Mouse (Mus musculus) liver, embryonic 13.5 days (tissue): ENCODE results near the gene Cyb561d1. TPM values are rescaled to one million over a fixed set of nuclear protein-coding genes. Genes with fewer than 3 reads are reported as not detected.
A peak's percentile ranks its signal among the peaks of the same experiment; 100 is the strongest.

Experiments
- ATAC-seq: fragments of 200-750 bp; cut with Nextera tagmentation; 2 replicates; pipeline ENCODE4 v1.8.0; 2017; ENCODE audit warnings: low read depth, mild to moderate bottlenecking, moderate number of reproducible peaks, moderate library complexity
- DNase-seq: peaks from one replicate; pipeline ENCODE4 v3.0.0; 2022
- H3K27ac ChIP-seq: fragments of 300-500 bp; sonication (generic); 2 replicates; pipeline ENCODE4 v1.5.1; 2015; ENCODE audit warnings: moderate library complexity, mild to moderate bottlenecking, inconsistent platforms
- H3K27me3 ChIP-seq: fragments of 300-500 bp; sonication (generic); 2 replicates; pipeline ENCODE4 v1.6.1; 2015; ENCODE audit warnings: mild to moderate bottlenecking, inconsistent platforms
- H3K36me3 ChIP-seq: fragments of 300-500 bp; sonication (generic); 2 replicates; pipeline ENCODE4 v1.6.1; 2015; ENCODE audit warnings: mild to moderate bottlenecking, inconsistent platforms
- H3K4me1 ChIP-seq: fragments of 300-500 bp; sonication (generic); replicated peaks from 2 replicates; pipeline ENCODE4 v1.6.1; 2015; ENCODE audit warnings: inconsistent platforms
- H3K4me2 ChIP-seq: fragments of 300-500 bp; sonication (generic); 2 replicates; pipeline ENCODE4 v1.6.1; 2015; ENCODE audit warnings: inconsistent platforms, mild to moderate bottlenecking, moderate library complexity
- H3K4me3 ChIP-seq: fragments of 300-500 bp; sonication (generic); replicated peaks from 2 replicates; pipeline ENCODE4 v1.5.1; 2015; ENCODE audit warnings: mild to moderate bottlenecking, inconsistent platforms
- H3K9ac ChIP-seq: fragments of 300-500 bp; sonication (generic); 2 replicates; pipeline ENCODE4 v1.6.1; 2015; ENCODE audit warnings: mild to moderate bottlenecking, inconsistent platforms
- H3K9me3 ChIP-seq: fragments of 300-500 bp; sonication (generic); replicated peaks from 2 replicates; pipeline ENCODE4 v1.6.1; 2016; ENCODE audit warnings: inconsistent platforms
- WGBS: fragments of 180-500 bp; shearing (Covaris S2); methylation state at CpG from one replicate; pipeline ENCODE4 v1.1.7; 2015; ENCODE audit not compliant: insufficient replicate concordance; 5-methylcytosine and 5-hydroxymethylcytosine counted together
- polyA plus RNA-seq: library from polyadenylated mRNA; unstranded; fragments of >200 nt; fragmentation: Nextera tagmentation; extraction: Ambion mirVana; gene quantifications from 2 replicates; pipeline ENCODE4 v1.2.1, GENCODE M21; 2015

The Cyb561d1 gene
- polyA plus RNA-seq, 1 experiment from 2014 or later = 1.7 TPM

DNA sequence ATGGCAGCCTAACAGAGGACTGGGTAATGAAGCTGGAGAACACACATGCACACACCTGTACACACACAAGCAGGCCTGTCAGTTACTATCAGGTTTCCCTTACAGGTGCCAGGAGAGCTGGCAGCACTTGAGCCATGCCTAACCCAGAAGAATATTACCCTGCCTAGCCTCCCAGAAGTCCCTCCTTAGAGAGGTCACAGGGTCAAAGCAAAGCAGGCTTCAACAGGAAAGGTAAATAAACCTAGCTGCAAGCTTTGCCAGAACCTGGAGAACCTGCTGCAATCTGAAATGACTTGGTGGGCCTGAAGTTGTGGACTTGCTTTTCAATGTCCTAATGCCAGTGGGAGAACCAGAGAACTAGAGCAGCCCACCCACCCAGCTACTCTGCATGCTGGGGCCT, 1.5 kb upstream of the Cyb561d1 start:
- Histone ChIP-seq H3K27ac (peak overlapping the region; percentile 23; the same call in 1 of the 2 replicates), H3K4me3 (no peak overlapping the region), H3K27me3 (no peaks in the 10 kb centered on the region), H3K9ac (peak overlapping the region; percentile 10; the same call in 1 of the 2 replicates), H3K4me1 (peaks cover 44% of the 10 kb centered on the region), H3K9me3 (no peaks in the 10 kb centered on the region), H3K4me2 (no peak overlapping the region), H3K36me3 (peaks cover 41% of the 10 kb centered on the region)
- ATAC-seq (no peak), DNase-seq (no peak)

DNA sequence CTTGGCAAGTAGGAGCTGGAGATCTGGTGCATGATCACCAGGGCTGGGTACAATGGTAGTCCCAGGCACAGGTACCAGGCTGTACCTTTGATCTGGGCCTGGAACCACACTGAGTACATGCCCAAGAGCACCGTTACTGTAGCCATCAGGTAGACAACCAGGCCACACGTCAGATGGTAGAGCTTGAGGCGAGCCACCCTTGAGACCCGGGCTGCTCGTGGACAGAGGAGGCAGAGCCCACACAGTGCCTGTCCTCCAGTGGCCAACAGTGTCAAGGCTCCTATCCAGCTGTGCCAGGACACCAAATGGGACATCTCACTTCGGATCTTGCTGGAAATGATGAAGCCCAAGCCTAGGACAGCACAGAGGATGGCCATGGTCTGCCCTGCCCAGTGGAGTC, 1.8 kb downstream of the Cyb561d1 start:
- ATAC-seq (no peak), DNase-seq (no peak)
- Histone ChIP-seq H3K4me1 (peaks cover 60% of the 10 kb centered on the region), H3K4me3 (peak overlapping the region; percentile 80), H3K27me3 (no peaks in the 10 kb centered on the region), H3K9ac (peak overlapping the region; percentile 75; the same call in 1 of the 2 replicates), H3K36me3 (peaks cover 17% of the 10 kb centered on the region), H3K27ac (peak overlapping the region; percentile 88; the same call in 1 of the 2 replicates), H3K9me3 (no peaks in the 10 kb centered on the region), H3K4me2 (peak overlapping the region; percentile 84)
- 87% methylated on average over 6 of the region's 6 CpGs for WGBS

DNA sequence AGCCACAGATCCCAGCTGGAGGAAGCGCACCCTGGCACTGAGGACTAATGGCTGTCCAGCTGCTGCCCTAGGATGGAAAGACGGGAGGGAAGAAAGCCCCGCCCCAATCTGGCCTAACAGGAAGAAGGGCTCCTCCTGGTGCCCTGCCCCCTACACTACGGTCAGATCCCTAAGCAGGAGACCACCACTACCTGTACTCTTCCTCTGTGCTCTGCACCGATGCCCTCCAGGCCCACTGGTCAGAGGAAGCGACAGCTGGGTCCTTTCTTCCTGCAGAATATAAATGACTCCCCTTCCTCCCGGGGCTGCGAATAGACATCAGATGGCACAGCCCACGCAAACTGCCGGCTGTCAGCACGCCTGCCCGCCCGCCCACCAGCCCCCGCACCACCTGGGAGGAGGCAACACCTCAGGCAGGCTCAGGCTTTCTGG, 3.9 kb downstream of the Cyb561d1 start:
- Histone ChIP-seq H3K27ac (no peak overlapping the region), H3K36me3 (peaks cover 4% of the 10 kb centered on the region; the same call in 1 of the 2 replicates), H3K27me3 (no peaks in the 10 kb centered on the region), H3K4me1 (peaks cover 58% of the 10 kb centered on the region), H3K4me3 (no peak overlapping the region), H3K9ac (no peak overlapping the region), H3K4me2 (no peak overlapping the region), H3K9me3 (no peaks in the 10 kb centered on the region)
- WGBS = 48% methylated on average over 14 of the region's 14 CpGs
- DNase-seq (no peak), ATAC-seq (no peak)

DNA sequence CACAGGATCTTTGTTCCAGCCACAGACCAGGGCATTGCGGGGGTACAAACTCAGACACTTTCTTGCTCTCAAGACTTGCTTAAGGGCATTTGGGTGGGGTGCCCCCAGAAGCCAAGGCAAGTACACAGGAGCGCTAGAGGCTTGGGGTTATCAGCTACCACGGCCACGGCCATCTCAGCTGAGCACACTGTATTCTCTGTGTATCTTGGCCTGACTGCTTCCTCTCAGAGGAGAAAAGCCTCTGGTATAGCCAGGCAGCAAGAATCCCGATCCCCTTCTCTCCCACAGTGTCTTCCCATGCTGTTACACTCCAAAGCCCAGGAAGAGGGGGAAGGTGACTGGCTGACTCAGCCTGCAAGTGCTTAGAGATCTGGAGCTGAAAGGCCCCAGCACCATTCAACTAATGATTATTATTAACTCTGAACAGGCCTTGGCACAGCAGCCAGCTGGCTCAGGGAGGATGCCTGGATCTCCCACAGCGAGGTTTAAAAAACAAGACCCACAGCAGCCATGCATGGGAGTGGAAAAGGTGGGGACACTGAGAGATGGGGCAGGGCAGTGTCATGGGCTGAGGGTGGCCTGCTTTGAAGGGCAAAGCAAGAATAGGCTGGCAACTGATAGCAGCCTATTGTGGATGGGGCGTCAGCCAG, 4.9 kb downstream of the Cyb561d1 start:
- no peaks in the 10 kb centered on the region for H3K9me3 ChIP-seq
- 42% methylated on average over 7 of the region's 7 CpGs for WGBS

DNA sequence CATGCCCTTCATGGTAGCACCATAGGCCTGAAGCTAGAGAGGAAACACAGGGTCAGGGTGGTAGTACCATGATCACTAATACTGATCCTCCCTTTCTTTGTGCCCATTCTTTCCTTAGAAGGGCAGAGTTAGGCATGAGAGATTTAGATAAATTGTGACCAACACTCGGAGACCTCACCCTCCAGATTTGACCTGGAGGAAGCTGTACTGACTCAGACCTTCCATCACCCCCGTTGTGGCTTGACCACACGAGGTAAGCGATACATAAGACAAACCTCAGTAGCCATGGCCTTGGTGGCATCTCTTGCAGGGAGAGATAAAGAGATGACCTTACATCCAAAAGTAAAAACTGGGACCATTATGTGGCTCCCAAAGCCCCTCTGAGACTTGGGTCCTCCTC, 5.7 kb downstream of the Cyb561d1 start:
- H3K27me3 ChIP-seq = no peaks in the 10 kb centered on the region
- ATAC-seq = no peak
- H3K36me3 ChIP-seq = peaks cover 4% of the 10 kb centered on the region; the same call in 1 of the 2 replicates
- H3K9me3 ChIP-seq = no peaks in the 10 kb centered on the region
- H3K9ac ChIP-seq = no peak overlapping the region
- no peak overlapping the region for H3K4me2 ChIP-seq
- H3K27ac ChIP-seq = no peak overlapping the region
- 53% methylated on average over 4 of the region's 4 CpGs for WGBS
- no peak for DNase-seq
- H3K4me3 ChIP-seq = no peak overlapping the region
- peaks cover 49% of the 10 kb centered on the region for H3K4me1 ChIP-seq

More for the DNA sequence above, 4.9 kb downstream of the Cyb561d1 start:
- Histone ChIP-seq H3K4me3 (no peak overlapping the region), H3K27ac (peak overlapping the region; percentile 29), H3K9ac (no peak overlapping the region), H3K27me3 (no peaks in the 10 kb centered on the region), H3K4me1 (peaks cover 52% of the 10 kb centered on the region), H3K36me3 (peaks cover 4% of the 10 kb centered on the region; the same call in 1 of the 2 replicates), H3K4me2 (no peak overlapping the region)
- DNase-seq (no peak), ATAC-seq (no peak)

DNA sequence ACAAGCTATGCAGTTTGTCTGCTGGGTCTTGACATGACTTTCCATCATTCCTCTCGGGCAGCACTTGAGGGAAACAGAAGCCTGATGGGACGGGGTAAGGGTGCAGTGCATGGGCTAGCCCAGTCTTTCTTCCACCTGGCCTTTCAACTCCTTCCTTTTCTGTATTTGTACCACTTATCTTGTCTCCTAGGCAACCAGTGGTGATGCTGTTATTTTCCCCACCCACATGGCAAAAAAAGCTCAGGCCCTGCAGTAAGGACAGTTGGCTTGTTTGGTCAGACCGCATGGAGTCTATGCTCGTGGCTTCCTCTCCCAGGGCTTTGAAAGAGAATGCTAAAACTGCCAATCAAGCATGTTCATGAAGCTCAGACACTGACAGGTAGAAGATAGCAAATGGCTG, 7.3 kb downstream of the Cyb561d1 start:
- ATAC-seq (no peak), DNase-seq (no peak)
- Histone ChIP-seq H3K27me3 (peaks cover 10% of the 10 kb centered on the region), H3K4me2 (no peak overlapping the region), H3K9me3 (no peaks in the 10 kb centered on the region), H3K4me3 (no peak overlapping the region), H3K36me3 (peaks cover 4% of the 10 kb centered on the region; the same call in 1 of the 2 replicates), H3K9ac (no peak overlapping the region), H3K4me1 (peaks cover 37% of the 10 kb centered on the region), H3K27ac (no peak overlapping the region)
- 62% methylated on average over 4 of the region's 4 CpGs for WGBS

DNA sequence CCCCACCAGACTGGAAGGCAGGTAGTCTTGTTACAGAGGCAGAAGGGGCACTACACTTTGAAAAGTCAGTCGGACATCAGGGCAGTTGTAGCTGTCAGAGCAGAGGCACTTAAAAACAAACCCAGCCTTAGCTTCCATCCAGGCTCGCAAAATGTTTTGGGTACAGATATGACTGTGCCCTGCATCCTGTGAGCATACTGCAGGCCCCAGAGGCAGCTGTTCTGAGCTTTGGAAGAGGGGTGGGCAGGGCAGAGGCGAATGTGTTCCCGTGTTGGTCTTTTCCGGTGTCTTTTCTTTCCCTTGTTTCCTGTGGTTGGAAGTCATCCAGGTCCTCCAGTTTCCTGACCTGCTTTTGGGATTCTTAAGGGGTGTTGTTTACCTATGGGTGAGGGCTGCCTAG, 11.1 kb downstream of the Cyb561d1 start:
- Histone ChIP-seq H3K4me3 (no peak overlapping the region), H3K36me3 (no peaks in the 10 kb centered on the region), H3K27ac (no peak overlapping the region), H3K9ac (no peak overlapping the region), H3K9me3 (no peaks in the 10 kb centered on the region), H3K4me1 (peaks cover 24% of the 10 kb centered on the region), H3K4me2 (no peak overlapping the region), H3K27me3 (peaks cover 48% of the 10 kb centered on the region)
- DNase-seq (no peak), ATAC-seq (no peak)
- 41% methylated on average over 5 of the region's 5 CpGs for WGBS

DNA sequence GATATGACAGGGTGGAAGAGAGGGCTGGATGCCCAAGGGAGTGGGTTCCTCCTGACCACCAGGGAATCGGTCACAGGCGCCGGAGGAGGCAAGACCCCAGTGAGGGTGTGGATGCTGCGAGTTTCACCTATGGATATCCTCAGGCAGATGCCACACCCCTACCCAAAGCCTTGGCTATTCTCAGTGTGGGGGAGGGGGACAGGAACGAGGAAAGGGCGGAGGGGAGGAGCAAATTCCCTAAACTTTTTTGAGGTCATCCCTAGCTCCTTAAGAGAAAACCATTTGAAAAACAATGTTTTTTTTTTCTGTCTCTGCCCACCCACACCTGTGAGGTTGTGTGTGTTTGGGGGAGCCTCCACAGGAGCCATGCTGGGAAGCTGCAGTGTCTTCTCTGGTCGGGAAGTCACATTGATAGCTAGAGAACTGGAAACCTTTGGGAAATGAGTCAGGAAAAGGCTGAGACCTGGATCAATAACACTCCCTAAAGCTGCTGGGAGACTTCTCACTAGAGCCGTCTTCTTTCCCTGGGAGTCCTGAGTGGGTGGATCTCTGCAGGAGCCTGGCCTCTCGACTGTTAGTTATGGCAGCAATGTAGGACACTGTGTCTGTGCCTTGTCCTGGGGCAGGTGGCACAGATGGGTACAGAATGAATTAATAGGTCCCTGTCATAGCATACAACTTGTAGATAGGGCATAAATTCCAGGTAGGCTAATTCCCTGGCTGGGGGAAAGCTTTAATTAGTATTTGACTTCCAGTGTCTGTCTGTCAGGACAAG, 12.1 kb downstream of the Cyb561d1 start:
- Histone ChIP-seq H3K4me2 (no peak overlapping the region), H3K27ac (no peak overlapping the region), H3K4me1 (peaks cover 22% of the 10 kb centered on the region), H3K36me3 (no peaks in the 10 kb centered on the region), H3K4me3 (no peak overlapping the region), H3K9ac (no peak overlapping the region), H3K9me3 (no peaks in the 10 kb centered on the region), H3K27me3 (peaks cover 56% of the 10 kb centered on the region)
- 55% methylated on average over 9 of the region's 9 CpGs for WGBS
- ATAC-seq (no peak), DNase-seq (no peak)

DNA sequence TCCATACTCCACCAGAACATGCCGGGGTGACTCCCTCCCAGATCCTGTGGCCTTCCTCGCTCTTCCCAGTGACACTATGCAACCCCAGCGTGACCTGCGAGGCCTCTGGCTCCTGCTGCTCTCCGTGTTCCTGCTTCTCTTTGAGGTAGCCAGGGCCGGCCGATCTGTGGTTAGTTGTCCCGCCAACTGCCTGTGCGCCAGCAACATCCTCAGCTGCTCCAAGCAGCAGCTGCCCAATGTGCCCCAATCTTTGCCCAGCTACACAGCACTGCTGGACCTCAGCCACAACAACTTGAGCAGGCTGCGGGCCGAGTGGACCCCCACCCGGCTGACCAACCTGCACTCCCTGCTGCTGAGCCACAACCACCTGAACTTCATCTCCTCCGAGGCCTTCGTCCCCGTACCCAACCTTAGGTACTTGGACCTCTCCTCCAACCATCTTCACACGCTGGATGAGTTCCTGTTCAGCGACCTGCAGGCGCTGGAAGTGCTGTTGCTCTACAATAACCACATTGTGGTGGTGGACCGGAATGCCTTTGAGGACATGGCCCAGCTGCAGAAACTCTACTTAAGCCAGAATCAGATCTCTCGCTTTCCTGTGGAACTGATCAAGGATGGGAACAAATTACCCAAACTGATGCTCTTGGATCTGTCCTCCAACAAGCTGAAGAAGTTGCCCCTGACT, 13.8 kb downstream of the Cyb561d1 start:
- peak overlapping the region; percentile 93 for H3K4me2 ChIP-seq
- H3K36me3 ChIP-seq = no peaks in the 10 kb centered on the region
- peaks cover 20% of the 10 kb centered on the region for H3K4me1 ChIP-seq
- H3K27ac ChIP-seq = no peak overlapping the region
- H3K9me3 ChIP-seq = no peaks in the 10 kb centered on the region
- peaks cover 60% of the 10 kb centered on the region for H3K27me3 ChIP-seq
- no peak for ATAC-seq
- H3K9ac ChIP-seq = no peak overlapping the region
- peak overlapping the region; percentile 69; the same call in 1 of the 2 replicates for H3K4me3 ChIP-seq
- no peak for DNase-seq
- whole genome bisulfite sequencing = 47% methylated on average over 20 of the region's 20 CpGs

DNA sequence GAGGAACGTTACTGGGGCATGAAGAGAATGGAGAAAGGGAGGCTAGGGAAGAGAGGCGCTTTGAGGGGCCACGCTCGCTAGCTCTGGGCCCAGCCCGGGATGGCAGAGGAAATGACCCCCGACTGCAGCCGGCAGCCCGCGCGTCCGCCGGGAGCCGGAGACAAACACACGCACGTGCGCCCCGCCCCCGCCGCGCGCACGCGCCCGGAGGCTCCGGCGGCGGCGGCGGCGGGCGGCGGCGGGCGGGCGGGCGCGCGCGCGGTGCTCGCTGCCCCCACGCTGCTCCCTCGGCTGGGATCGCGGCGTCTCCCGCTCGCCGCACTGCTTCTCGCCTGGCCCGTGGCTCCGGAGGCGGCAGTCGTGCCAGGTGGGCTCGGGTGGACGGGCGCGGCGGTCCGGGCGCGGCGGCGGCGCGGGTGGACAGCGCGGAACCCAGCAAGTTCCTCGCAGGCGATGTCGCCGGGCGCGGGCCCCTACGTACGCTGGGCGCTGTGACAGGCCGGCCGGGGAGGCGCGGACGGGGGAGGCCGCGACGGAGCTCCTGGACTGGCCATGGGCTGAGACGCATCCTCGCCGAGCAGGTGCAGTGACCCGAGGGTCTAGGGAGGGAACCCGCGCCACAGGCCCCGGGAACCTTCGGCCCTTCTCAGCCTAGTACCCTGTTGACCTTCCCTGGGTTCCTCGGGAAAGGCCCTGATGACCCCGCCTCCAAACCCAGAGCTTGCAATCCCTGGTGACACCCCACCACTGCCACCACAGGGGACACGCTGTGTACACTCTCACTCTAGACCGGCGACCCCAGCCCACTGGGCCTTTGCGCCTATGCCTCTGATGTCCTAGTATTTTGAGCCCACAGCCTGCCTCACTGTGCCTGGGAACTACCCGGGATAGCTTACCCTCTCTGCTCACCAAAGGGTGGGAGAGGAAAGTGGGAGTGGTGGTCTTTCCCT, 14.6 kb downstream of the Cyb561d1 start, which contains the start of gene Amigo1:
Gene Amigo1 (plus strand): TSS at position 238 of the 950 bp plus-strand sequence.
- Histone ChIP-seq H3K9ac (peak within 1 kb of the TSS; percentile 75), H3K27me3 (peaks cover 60% of the 10 kb centered on the region), H3K4me2 (peak within 1 kb of the TSS; percentile 93), H3K4me3 (peak within 1 kb of the TSS; percentile 69), H3K4me1 (peaks cover 20% of the 10 kb centered on the region), H3K9me3 (no peaks in the 10 kb centered on the region), H3K27ac (no peak within 1 kb of the TSS), H3K36me3 (no peaks in the 10 kb centered on the region)
- no peak for DNase-seq
- 2% methylated on average over 88 of the region's 100 CpGs for WGBS
- ATAC-seq = peak; percentile 64
